Mouse (Mus musculus) stomach, postnatal 0 days (tissue): ENCODE results near the gene Zfp750.

Experiments
- CTCF ChIP-seq: IDR thresholded peaks from 2 replicates; pipeline ENCODE4 v1.5.1; 2016; ENCODE audit warnings: antibody characterized with exemption, low read depth, mild to moderate bottlenecking, moderate library complexity
- EP300 ChIP-seq: optimal IDR thresholded peaks from 2 replicates; pipeline ENCODE3; 2016; ENCODE audit warnings: antibody characterized with exemption

- TF ChIP-seq CTCF (no peak), EP300 (no peak)
Observed at GRCm38 (mm10) chr11:121529747-121530146, 10.6 kb upstream of the Zfp750 start.
